8 mouse cellular contexts compared by ENCODE assay signal in genomic region chr1:134233681-134234454, GRCm38 (mm10). TPM values are rescaled to one million over a fixed set of nuclear protein-coding genes. Genes with fewer than 3 reads are reported as not detected.
DNase-seq lines count a peak whose midpoint lies in the region; ATAC-seq lines count a peak whose summit lies in the region.

No protein-coding gene starts in this region.

- no peaks in the 10 kb centered on the region for H3K36me3 ChIP-seq in neural tube, embryonic 11.5 days (ENCODE audit: control insufficient read depth, insufficient read depth, low read length)
- H3K36me3 ChIP-seq in intestine, embryonic 15.5 days: no peaks in the 10 kb centered on the region

- H3K27ac ChIP-seq in neural tube, embryonic 11.5 days (ENCODE audit: low read depth, low read length): no peak overlapping the region
- H3K27ac ChIP-seq in intestine, embryonic 15.5 days: peak overlapping the region; percentile 55; the same call in 1 of the 2 replicates

- H3K27me3 ChIP-seq in neural tube, embryonic 11.5 days (ENCODE audit: control insufficient read depth, insufficient read depth, low read length): peaks cover 37% of the 10 kb centered on the region
- peaks cover 34% of the 10 kb centered on the region for H3K27me3 ChIP-seq in intestine, embryonic 15.5 days (replicated peaks)

- WGBS in neural tube, embryonic 11.5 days: 52% methylated on average over 18 of the region's 19 CpGs
- 51% methylated on average over 19 of the region's 19 CpGs for WGBS in intestine, embryonic 15.5 days

- no peaks in the 10 kb centered on the region for H3K9me3 ChIP-seq in neural tube, embryonic 11.5 days (ENCODE audit: control insufficient read depth, low read length)
- no peaks in the 10 kb centered on the region for H3K9me3 ChIP-seq in intestine, embryonic 15.5 days

- H3K4me2 ChIP-seq in neural tube, embryonic 11.5 days (ENCODE audit: low read depth): peak overlapping the region; percentile 66; the same call in 1 of the 2 replicates
- H3K4me2 ChIP-seq in intestine, embryonic 15.5 days (replicated peaks): peak overlapping the region; percentile 90

- H3K4me3 ChIP-seq in neural tube, embryonic 11.5 days (ENCODE audit: low read depth, low read length): 0 out of 2 replicates have a peak overlapping the region, but pooled peaks have one; percentile 39
- H3K4me3 ChIP-seq in intestine, embryonic 15.5 days (replicated peaks): peak overlapping the region; percentile 41

- ATAC-seq in neural tube, embryonic 11.5 days (ENCODE audit: insufficient read depth, low FRiP score, low TSS enrichment): no peak
- ATAC-seq in intestine, embryonic 15.5 days: no peak

- peak; percentile 24 for DNase-seq in adrenal gland, adult 8-10 months
- DNase-seq in adrenal gland, postnatal 14 days: no peak
- DNase-seq in neural tube, embryonic 11.5 days (ENCODE audit: low spot score): no peak
- DNase-seq in neural tube, embryonic 10.5 days (ENCODE audit: extremely low spot score, low spot score): no peak
- DNase-seq in thymus, postnatal 0 days (ENCODE audit: low spot score): no peak
- DNase-seq in right cerebral cortex, postnatal 14 days: no peak
- no peak for DNase-seq in frontal cortex, adult 2 months (ENCODE audit: extremely low spot score in 1 of 2, low spot score in 1 of 2)

- peaks cover 4% of the 10 kb centered on the region; the same call in 1 of the 2 replicates for H3K4me1 ChIP-seq in neural tube, embryonic 11.5 days (ENCODE audit: control insufficient read depth, insufficient read depth, low read length)
- H3K4me1 ChIP-seq in intestine, embryonic 15.5 days (replicated peaks): peaks cover 24% of the 10 kb centered on the region

- H3K9ac ChIP-seq in neural tube, embryonic 11.5 days (ENCODE audit: low read length): no peak overlapping the region
- peak overlapping the region; percentile 29 for H3K9ac ChIP-seq in intestine, embryonic 15.5 days

RNA-seq across cellular contexts. Expression of gene Adora1, which starts 1.4 kb away (rescaled TPM):
- 100 to 1,000 TPM; 162 to 296 (median 242) TPM for total RNA-seq in adrenal gland, adult 8-10 months (2022)
- total RNA-seq in adrenal gland, postnatal 14 days (2021): 78.9 and 91.9 TPM in 2 replicates
- polyA plus RNA-seq in neural tube, embryonic 11.5 days (2014; fragmentation: Nextera tagmentation; extraction: Ambion mirVana): 1.4 and 1.5 TPM in 2 replicates
- polyA plus RNA-seq in intestine, embryonic 15.5 days (2015; fragmentation: Nextera tagmentation; extraction: Ambion mirVana): 4.0 and 8.3 TPM in 2 replicates
- 0.14 and 0.21 TPM in 2 replicates for polyA plus RNA-seq in thymus, postnatal 0 days (2015; fragmentation: Nextera tagmentation; extraction: Ambion mirVana)
- 87.1 and 88.6 TPM in 2 replicates for polyA plus RNA-seq in frontal cortex, adult 2 months (2012; rRNA removed)

RNA-seq across cellular contexts. Expression of gene Mybph, which starts 40.6 kb away (rescaled TPM):
- under 1 TPM in 2 of 4 experiments, not detected in 2; 0.17 to 0.24 TPM for total RNA-seq in adrenal gland, adult 8-10 months (2022)
- total RNA-seq in adrenal gland, postnatal 14 days (2021): not detected in 2 replicates
- 17.7 and 18.4 TPM in 2 replicates for polyA plus RNA-seq in neural tube, embryonic 11.5 days (2014; fragmentation: Nextera tagmentation; extraction: Ambion mirVana)
- polyA plus RNA-seq in intestine, embryonic 15.5 days (2015; fragmentation: Nextera tagmentation; extraction: Ambion mirVana): 0.15 and 0.52 TPM in 2 replicates
- 0.76 and 0.82 TPM in 2 replicates for polyA plus RNA-seq in thymus, postnatal 0 days (2015; fragmentation: Nextera tagmentation; extraction: Ambion mirVana)
- polyA plus RNA-seq in frontal cortex, adult 2 months (2012; rRNA removed): 0.50 and 1.0 TPM in 2 replicates

RNA-seq across cellular contexts. Expression of gene Chil1, which starts 51.9 kb away (rescaled TPM):
- total RNA-seq in adrenal gland, adult 8-10 months (2022): 1 to 10 TPM in 3 of 4 experiments, under 1 TPM in 1; 0.74 to 1.6 (median 1.3) TPM
- 1.1 and 1.2 TPM in 2 replicates for total RNA-seq in adrenal gland, postnatal 14 days (2021)
- polyA plus RNA-seq in neural tube, embryonic 11.5 days (2014; fragmentation: Nextera tagmentation; extraction: Ambion mirVana): 0.81 and 3.2 TPM in 2 replicates
- polyA plus RNA-seq in intestine, embryonic 15.5 days (2015; fragmentation: Nextera tagmentation; extraction: Ambion mirVana): 0.44 and 0.58 TPM in 2 replicates
- 5.3 and 5.9 TPM in 2 replicates for polyA plus RNA-seq in thymus, postnatal 0 days (2015; fragmentation: Nextera tagmentation; extraction: Ambion mirVana)
- polyA plus RNA-seq in frontal cortex, adult 2 months (2012; rRNA removed): 23.1 and 23.6 TPM in 2 replicates

RNA-seq across cellular contexts. Expression of gene Myog, which starts 55.9 kb away (rescaled TPM):
- not detected for total RNA-seq in adrenal gland, adult 8-10 months (2022)
- not detected in 2 replicates for total RNA-seq in adrenal gland, postnatal 14 days (2021)
- 48.2 and 60.2 TPM in 2 replicates for polyA plus RNA-seq in neural tube, embryonic 11.5 days (2014; fragmentation: Nextera tagmentation; extraction: Ambion mirVana)
- 0.54 and 1.1 TPM in 2 replicates for polyA plus RNA-seq in intestine, embryonic 15.5 days (2015; fragmentation: Nextera tagmentation; extraction: Ambion mirVana)
- 3.0 and 3.5 TPM in 2 replicates for polyA plus RNA-seq in thymus, postnatal 0 days (2015; fragmentation: Nextera tagmentation; extraction: Ambion mirVana)
- polyA plus RNA-seq in frontal cortex, adult 2 months (2012; rRNA removed): 0.14 and 0.15 TPM in 2 replicates
